Mouse (Mus musculus) testis, adult 2 months (tissue): ENCODE data around the gene Lkaaear1. TPM values are rescaled to one million over a fixed set of nuclear protein-coding genes. Genes with fewer than 3 reads are reported as not detected.

ENCODE experiments used
- H3K27ac ChIP-seq: fragments of 200-500 bp; 2 replicates; pipeline ENCODE4 v1.5.1; 2012; ENCODE audit warnings: low read depth, low read length; ENCODE audit not compliant: control insufficient read depth, insufficient read depth
- H3K27me3 ChIP-seq: fragments of 200-500 bp; 2 replicates; pipeline ENCODE4 v1.6.1; 2012; ENCODE audit warnings: mild to moderate bottlenecking, low read length, moderate library complexity; ENCODE audit not compliant: control insufficient read depth, insufficient read depth
- H3K36me3 ChIP-seq: fragments of 200-500 bp; 2 replicates; pipeline ENCODE4 v1.6.1; 2012; ENCODE audit warnings: mild to moderate bottlenecking, low read length; ENCODE audit not compliant: control insufficient read depth, insufficient read depth
- H3K4me1 ChIP-seq: fragments of 200-500 bp; 2 replicates; pipeline ENCODE4 v1.6.1; 2012; ENCODE audit warnings: low read length; ENCODE audit not compliant: control insufficient read depth, insufficient read depth
- H3K4me3 ChIP-seq: fragments of 200-500 bp; 2 replicates; pipeline ENCODE4 v1.5.1; 2012; ENCODE audit warnings: low read depth, mild to moderate bottlenecking, low read length, moderate library complexity, mixed read lengths; ENCODE audit not compliant: control insufficient read depth
- CTCF ChIP-seq: fragments of 200-500 bp; IDR thresholded peaks from 2 replicates; pipeline ENCODE4 v1.5.1; 2012; ENCODE audit warnings: low read depth, mild to moderate bottlenecking, inconsistent platforms, low read length, moderate library complexity; ENCODE audit not compliant: control insufficient read depth, insufficient read depth, insufficient replicate concordance
- POLR2A ChIP-seq: fragments of 200-500 bp; IDR thresholded peaks from 2 replicates; pipeline ENCODE4 v1.6.1; 2012; ENCODE audit warnings: low read depth, mild to moderate bottlenecking, inconsistent platforms, low read length, moderate library complexity; ENCODE audit not compliant: control insufficient read depth
- polyA plus RNA-seq: library from polyadenylated mRNA; depleted of rRNA; stranded (reverse); fragments of >200 nt; gene quantifications from 2 replicates; pipeline ENCODE4 v1.2.3, GENCODE M21; 2012; rRNA removed

Gene Lkaaear1
- 409 and 417 TPM in 2 replicates for polyA plus RNA-seq

DNA sequence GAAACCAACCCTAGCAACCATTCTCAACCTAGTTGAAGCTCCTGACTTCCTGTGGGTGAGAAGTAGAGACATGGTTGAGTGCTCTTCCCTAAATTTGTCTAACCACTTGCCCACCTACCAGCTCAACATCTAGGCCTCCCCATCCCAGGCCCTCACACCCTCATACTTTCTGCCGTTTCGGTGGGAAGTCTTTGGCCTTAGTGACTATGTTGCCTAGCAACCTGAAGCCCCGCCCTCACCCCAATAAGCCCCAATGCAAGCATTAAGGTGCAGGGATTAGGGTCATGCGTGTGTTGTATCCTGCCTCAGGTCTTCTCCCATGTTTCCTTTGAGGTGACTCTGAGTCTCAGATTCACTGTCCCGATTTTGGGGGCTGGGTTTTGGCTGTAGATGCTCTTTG, at the start of gene Lkaaear1:
Gene Lkaaear1 (minus strand): TSS at position 202 of the 400 bp plus-strand sequence.
- no peaks in the 10 kb centered on the region for H3K27me3 ChIP-seq

DNA sequence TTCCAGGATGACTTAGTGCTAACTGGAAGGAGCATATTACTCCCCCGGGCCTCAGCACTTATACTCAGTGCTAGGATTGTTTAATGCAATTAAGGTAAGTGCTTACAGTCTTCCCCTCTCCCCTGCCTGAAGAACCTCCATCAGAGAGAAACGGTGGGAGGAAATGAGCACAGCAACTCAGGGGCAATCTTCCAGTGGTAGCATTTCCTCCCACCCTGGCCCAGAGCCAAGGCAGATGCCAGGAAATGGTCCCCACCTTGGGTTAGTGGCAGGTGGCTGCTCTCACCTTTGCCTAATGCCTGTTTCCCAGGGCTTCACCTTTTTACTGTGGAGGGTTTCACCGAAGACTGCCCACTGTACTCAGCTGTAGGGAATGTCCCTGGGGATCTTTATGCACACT, 31.8 kb upstream of the Lkaaear1 start:
- Histone ChIP-seq H3K27me3 (no peaks in the 10 kb centered on the region), H3K27ac (no peak overlapping the region), H3K36me3 (no peaks in the 10 kb centered on the region), H3K4me3 (no peak overlapping the region), H3K4me1 (no peaks in the 10 kb centered on the region)
- no peak for TF ChIP-seq POLR2A

More for the DNA sequence above, at the start of gene Lkaaear1:
- Histone ChIP-seq H3K4me3 (peak within 1 kb of the TSS; percentile 92), H3K4me1 (peaks cover 18% of the 10 kb centered on the region), H3K36me3 (no peaks in the 10 kb centered on the region), H3K27ac (peak within 1 kb of the TSS; percentile 71)
- no peak for TF ChIP-seq CTCF
- TF ChIP-seq POLR2A: peak; percentile 77; the same call in 1 of the 2 replicates

DNA sequence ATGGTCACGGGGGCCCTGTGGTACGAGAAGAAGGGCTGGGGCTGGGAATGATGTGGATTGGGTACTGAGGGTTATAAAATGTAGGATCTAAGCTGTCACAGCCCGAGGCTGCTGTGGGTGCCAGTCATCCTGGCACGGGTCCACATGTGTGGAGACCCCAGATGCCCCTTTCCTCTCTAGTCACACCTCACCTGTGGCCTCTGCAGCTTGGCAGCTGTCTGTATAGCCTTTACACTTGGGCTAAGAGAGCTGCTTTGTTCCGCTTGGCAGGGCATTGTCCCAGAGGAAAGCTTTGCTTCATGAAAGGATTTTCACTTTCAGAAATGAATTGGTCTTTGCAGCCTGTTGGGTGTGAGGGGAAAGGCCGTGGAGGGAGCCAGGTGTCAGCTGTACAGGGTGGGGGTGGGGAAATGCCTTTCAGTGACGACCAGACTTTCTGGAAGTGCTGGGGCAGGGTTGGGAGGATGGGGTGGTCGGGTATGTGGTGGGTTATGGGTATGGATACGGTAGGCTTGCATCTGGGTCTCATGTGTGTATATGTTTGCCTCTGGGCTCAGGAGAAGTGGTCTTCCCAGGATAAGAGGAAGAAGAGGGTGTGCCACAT, 29.5 kb upstream of the Lkaaear1 start:
- Histone ChIP-seq H3K36me3 (no peaks in the 10 kb centered on the region), H3K27ac (no peak overlapping the region), H3K27me3 (no peaks in the 10 kb centered on the region), H3K4me1 (no peaks in the 10 kb centered on the region), H3K4me3 (no peak overlapping the region)
- no peak for TF ChIP-seq CTCF
- TF ChIP-seq POLR2A: no peak

DNA sequence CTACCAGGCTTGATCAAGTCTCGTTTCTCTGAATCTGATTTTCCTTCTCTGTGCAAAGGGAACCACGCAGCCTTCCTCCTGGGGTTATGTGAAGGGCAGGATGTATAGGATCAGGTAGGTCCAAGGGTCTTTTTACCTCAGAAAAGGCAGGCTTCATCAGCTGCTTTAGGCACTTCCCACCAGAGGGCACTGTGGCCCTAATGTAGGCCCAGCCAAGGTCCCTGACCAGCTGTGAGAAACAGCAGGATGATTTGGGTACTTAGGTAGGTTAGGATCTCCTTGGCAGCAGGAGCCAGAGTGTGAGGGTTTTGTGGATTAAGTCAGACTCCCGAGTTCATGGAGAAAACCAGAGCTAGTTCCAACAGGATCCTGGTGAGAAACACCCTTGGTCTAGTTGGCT, 24.0 kb upstream of the Lkaaear1 start:
- H3K4me1 ChIP-seq: no peaks in the 10 kb centered on the region

DNA sequence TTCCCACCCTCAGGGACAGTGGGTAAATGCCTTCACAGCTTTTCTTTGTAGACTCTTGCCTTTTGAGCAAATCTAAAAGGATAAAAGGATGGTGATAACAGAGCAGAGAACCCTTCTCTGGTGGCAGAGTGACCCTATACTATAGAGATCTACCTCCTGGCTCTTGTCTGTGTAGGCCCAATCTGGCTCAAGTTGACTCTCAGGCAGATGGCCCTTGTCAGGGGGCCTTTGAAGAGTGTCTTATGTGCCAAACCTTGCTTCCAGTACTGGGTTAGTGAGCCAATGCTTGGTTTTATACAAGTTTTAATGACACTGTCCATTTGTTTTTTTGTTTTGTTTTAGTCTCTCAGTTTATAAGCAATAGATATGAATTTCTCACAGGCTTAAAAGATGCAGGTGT, 23.0 kb upstream of the Lkaaear1 start:
- TF ChIP-seq CTCF (no peak), POLR2A (no peak)
- Histone ChIP-seq H3K36me3 (no peaks in the 10 kb centered on the region), H3K27ac (no peak overlapping the region), H3K4me3 (no peak overlapping the region), H3K27me3 (no peaks in the 10 kb centered on the region), H3K4me1 (no peaks in the 10 kb centered on the region)

More for the DNA sequence above, 24.0 kb upstream of the Lkaaear1 start:
- Histone ChIP-seq H3K36me3 (no peaks in the 10 kb centered on the region), H3K27me3 (no peaks in the 10 kb centered on the region), H3K27ac (no peak overlapping the region), H3K4me3 (no peak overlapping the region)
- TF ChIP-seq POLR2A (no peak), CTCF (peak; percentile 36; the same call in 1 of the 2 replicates)

DNA sequence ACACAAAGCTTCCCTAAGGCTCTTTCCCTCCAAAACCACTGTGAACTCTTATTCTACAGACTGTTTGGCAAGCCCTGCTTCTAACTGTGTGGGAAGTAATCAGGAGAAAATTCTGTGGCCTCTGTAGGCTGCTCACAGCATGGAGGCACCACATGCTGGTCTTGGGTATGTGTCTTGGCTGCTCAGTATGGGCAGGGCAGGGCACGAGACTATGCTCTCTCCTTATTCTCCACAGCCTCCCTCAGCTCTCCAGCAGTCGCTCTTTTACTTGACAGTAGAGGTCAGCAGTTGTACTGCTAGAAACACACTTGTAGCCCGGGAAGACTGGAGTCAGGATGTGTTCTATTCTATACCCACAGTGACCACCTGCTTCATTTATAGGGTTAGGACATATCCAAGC, 21.8 kb upstream of the Lkaaear1 start:
- Histone ChIP-seq H3K4me3 (peak overlapping the region; percentile 39), H3K27me3 (no peaks in the 10 kb centered on the region), H3K36me3 (no peaks in the 10 kb centered on the region), H3K4me1 (peaks cover under 1% of the 10 kb centered on the region; the same call in 1 of the 2 replicates), H3K27ac (no peak overlapping the region)
- no peak for TF ChIP-seq POLR2A
- no peak for TF ChIP-seq CTCF

DNA sequence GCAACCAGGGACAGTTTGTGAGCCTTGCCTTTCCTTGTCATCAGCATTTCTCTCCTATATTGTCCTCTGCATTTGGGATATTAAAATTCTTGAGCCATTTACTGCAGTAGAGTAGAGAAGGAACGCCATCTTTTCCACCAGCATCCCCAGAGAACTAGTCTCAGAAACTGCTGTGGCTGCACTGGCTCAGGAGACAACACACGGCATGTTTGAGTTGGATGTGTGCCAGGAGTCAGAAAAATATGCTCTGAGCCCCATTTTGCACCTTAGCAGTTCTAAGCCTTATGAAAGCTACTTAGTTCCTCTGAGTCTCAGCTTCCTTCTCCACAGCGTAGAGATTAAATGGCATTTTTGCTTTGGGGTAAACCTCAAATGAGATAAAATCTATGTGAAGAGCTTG, 18.7 kb upstream of the Lkaaear1 start:
- Histone ChIP-seq H3K4me3 (0 out of 2 replicates have a peak overlapping the region, but pooled peaks have one; percentile 18), H3K27ac (no peak overlapping the region), H3K27me3 (no peaks in the 10 kb centered on the region), H3K4me1 (peaks cover 5% of the 10 kb centered on the region), H3K36me3 (no peaks in the 10 kb centered on the region)
- TF ChIP-seq POLR2A: no peak
- TF ChIP-seq CTCF: no peak
